Mouse (Mus musculus) olfactory bulb, adult 2 months (tissue): ENCODE results near the gene Cyp2w1.

ENCODE experiments used
- CTCF ChIP-seq: fragments of 200-500 bp; IDR thresholded peaks from 2 replicates; pipeline ENCODE4 v1.5.1; 2012; ENCODE audit warnings: low read depth, mild to moderate bottlenecking, low read length, moderate library complexity; ENCODE audit not compliant: insufficient read depth
- POLR2A ChIP-seq: fragments of 200-500 bp; IDR thresholded peaks from 2 replicates; pipeline ENCODE4 v1.6.1; 2012; ENCODE audit warnings: mild to moderate bottlenecking, low read depth, low read length, moderate library complexity; ENCODE audit not compliant: insufficient read depth

GRCm38 (mm10) chr5:139379771-139380384, 27.5 kb downstream of the Cyp2w1 start:
- no peak for TF ChIP-seq CTCF
- no peak for TF ChIP-seq POLR2A
